Mouse (Mus musculus) myocyte (in vitro differentiated cells): ENCODE data around the gene Ppfia1. TPM values are rescaled to one million over a fixed set of nuclear protein-coding genes. Genes with fewer than 3 reads are reported as not detected.
A peak's percentile ranks its signal among the peaks of the same experiment; 100 is the strongest.

Experiments
- H3K27me3 ChIP-seq: one replicate; pipeline ENCODE4 v1.6.1; 2011; ENCODE audit not compliant: control insufficient read depth, insufficient read depth, insufficient read length
- H3K36me3 ChIP-seq: one replicate; pipeline ENCODE4 v1.6.1; 2011; ENCODE audit not compliant: control insufficient read depth, insufficient read depth
- H3K4me2 ChIP-seq: one replicate; pipeline ENCODE4 v1.6.1; 2011; ENCODE audit warnings: low read depth, control low read depth
- H3K4me3 ChIP-seq: one replicate; pipeline ENCODE4 v1.5.1; 2011; ENCODE audit warnings: mild to moderate bottlenecking, control low read depth, moderate library complexity
- H3K79me2 ChIP-seq: one replicate; pipeline ENCODE4 v1.6.1; 2011; ENCODE audit not compliant: control insufficient read depth, insufficient read depth
- H3ac ChIP-seq: one replicate; pipeline ENCODE4 v1.6.1; 2011; ENCODE audit not compliant: control insufficient read depth, insufficient read length
- CEBPB ChIP-seq: IDR thresholded peaks from 2 replicates; pipeline ENCODE4 v1.6.1; 2011; ENCODE audit warnings: mild to moderate bottlenecking, moderate library complexity; ENCODE audit not compliant: poor library complexity, insufficient read depth, severe bottlenecking
- E2F4 ChIP-seq: IDR thresholded peaks from one replicate; pipeline ENCODE4 v1.6.1; 2011; ENCODE audit warnings: mild to moderate bottlenecking, control low read depth, moderate library complexity; ENCODE audit not compliant: insufficient read depth
- MAX ChIP-seq: IDR thresholded peaks from one replicate; pipeline ENCODE4 v1.6.1; 2011; ENCODE audit warnings: low read depth, mild to moderate bottlenecking, control low read depth
- MYOD1 ChIP-seq, 3 experiments: IDR thresholded peaks; one replicate each; pipeline ENCODE4 v1.6.1; 2011; ENCODE audit warnings: control low read depth in 2 of 3, low read depth in 2 of 3, mild to moderate bottlenecking in 2 of 3, moderate library complexity in 1 of 3; ENCODE audit not compliant: insufficient read length in 2 of 3, control insufficient read depth in 1 of 3
- MYOG ChIP-seq, 3 experiments: IDR thresholded peaks; one replicate each; pipeline ENCODE4 v1.6.1; 2011; ENCODE audit warnings: control low read depth in 2 of 3, low read depth in 2 of 3, mild to moderate bottlenecking in 2 of 3; ENCODE audit not compliant: insufficient read length in 2 of 3, control insufficient read depth in 1 of 3, insufficient read depth in 1 of 3
- POLR2A ChIP-seq: IDR thresholded peaks from one replicate; pipeline ENCODE4 v1.6.1; 2011; ENCODE audit warnings: low read depth, mild to moderate bottlenecking, control low read depth, moderate library complexity; ENCODE audit not compliant: insufficient read length
- POLR2AphosphoS2 ChIP-seq: IDR thresholded peaks from one replicate; pipeline ENCODE4 v1.6.1; 2011; ENCODE audit warnings: low read depth, control low read depth; ENCODE audit not compliant: insufficient read length
- REST ChIP-seq: IDR thresholded peaks from one replicate; pipeline ENCODE4 v1.6.1; 2011; ENCODE audit warnings: mild to moderate bottlenecking, control low read depth, moderate library complexity; ENCODE audit not compliant: insufficient read depth, insufficient read length
- SRF ChIP-seq: IDR thresholded peaks from one replicate; pipeline ENCODE4 v1.6.1; 2011; ENCODE audit warnings: low read depth; ENCODE audit not compliant: control insufficient read depth, insufficient read length
- TCF12 ChIP-seq: IDR thresholded peaks from one replicate; pipeline ENCODE4 v1.6.1; 2011; ENCODE audit warnings: mild to moderate bottlenecking, control low read depth; ENCODE audit not compliant: poor library complexity, insufficient read depth, severe bottlenecking
- TCF3 ChIP-seq: IDR thresholded peaks from one replicate; pipeline ENCODE4 v1.6.1; 2011; ENCODE audit warnings: low read depth, control low read depth; ENCODE audit not compliant: insufficient read length
- USF1 ChIP-seq: IDR thresholded peaks from one replicate; pipeline ENCODE4 v1.6.1; 2011; ENCODE audit warnings: low read depth, mild to moderate bottlenecking, control low read depth, moderate library complexity
- polyA plus RNA-seq: library from polyadenylated mRNA; unstranded; fragments of >200 nt; fragmentation: generic; extraction: Trizol; gene quantifications from one replicate; pipeline ENCODE4 v1.2.1, GENCODE M21; 2012; ENCODE audit warnings: missing spikeins

The Ppfia1 gene
- polyA plus RNA-seq, 1 experiment: 17.8 TPM

- Histone ChIP-seq H3K36me3 (peaks cover 4% of the 10 kb centered on the region), H3ac (peak within 1 kb of the TSS; percentile 95), H3K4me2 (peak within 1 kb of the TSS; percentile 92), H3K79me2 (peaks cover 44% of the 10 kb centered on the region), H3K4me3 (peak within 1 kb of the TSS; percentile 88), H3K27me3 (no peaks in the 10 kb centered on the region)
- peak; percentile 90 for TF ChIP-seq POLR2A
- no peak for TF ChIP-seq TCF3
- TF ChIP-seq POLR2AphosphoS2: peak; percentile 88
- no peak for TF ChIP-seq MAX
Observed at GRCm38 (mm10) chr7:144470545-144471059, 82.9 kb downstream of the Ppfia1 start, which contains the start of gene Cttn. Cttn (minus strand) TSS chr7:144471009.

- H3ac ChIP-seq: peak overlapping the region; percentile 95
- H3K79me2 ChIP-seq: peaks cover 49% of the 10 kb centered on the region
- H3K4me2 ChIP-seq: peak overlapping the region; percentile 92
- peaks cover 9% of the 10 kb centered on the region for H3K36me3 ChIP-seq
- TF ChIP-seq SRF (no peak), POLR2A (no peak), TCF12 (no peak), E2F4 (no peak), REST (no peak), MYOD1 (IDR thresholded peaks at IDR 0.05; ENCODE audit: control insufficient read depth in 1 of 3, insufficient read length in 2 of 3, low read depth in 2 of 3) (no peak), CEBPB (no peak), MYOG (IDR thresholded peaks at IDR 0.05; ENCODE audit: control insufficient read depth in 1 of 3, insufficient read depth in 1 of 3, insufficient read length in 2 of 3, low read depth in 2 of 3) (no peak), POLR2AphosphoS2 (no peak), USF1 (no peak), TCF3 (no peak), MAX (no peak)
- no peaks in the 10 kb centered on the region for H3K27me3 ChIP-seq
- H3K4me3 ChIP-seq: peak overlapping the region; percentile 88
Observed at GRCm38 (mm10) chr7:144469908-144470544, 83.5 kb downstream of the Ppfia1 start.

- Histone ChIP-seq H3K4me2 (peak overlapping the region; percentile 92), H3K27me3 (no peaks in the 10 kb centered on the region), H3K36me3 (peaks cover 17% of the 10 kb centered on the region), H3K79me2 (peaks cover 49% of the 10 kb centered on the region), H3K4me3 (peak overlapping the region; percentile 88), H3ac (peak overlapping the region; percentile 95)
- TF ChIP-seq TCF3 (no peak), MAX (no peak), CEBPB (no peak), POLR2A (no peak), E2F4 (no peak), POLR2AphosphoS2 (no peak), USF1 (no peak), TCF12 (no peak)
Observed at GRCm38 (mm10) chr7:144469181-144469641, 84.3 kb downstream of the Ppfia1 start.

GRCm38 (mm10) chr7:144468741-144469140 is 84.8 kb downstream of the Ppfia1 start:
- no peaks in the 10 kb centered on the region for H3K27me3 ChIP-seq
- H3ac ChIP-seq: peak overlapping the region; percentile 95
- H3K79me2 ChIP-seq: peaks cover 49% of the 10 kb centered on the region
- no peak for TF ChIP-seq MYOG (IDR thresholded peaks at IDR 0.05; ENCODE audit: control insufficient read depth in 1 of 3, insufficient read depth in 1 of 3, insufficient read length in 2 of 3, low read depth in 2 of 3)
- no peak for TF ChIP-seq MYOD1 (IDR thresholded peaks at IDR 0.05; ENCODE audit: control insufficient read depth in 1 of 3, insufficient read length in 2 of 3, low read depth in 2 of 3)
- no peak for TF ChIP-seq CEBPB
- TF ChIP-seq POLR2A: no peak
- TF ChIP-seq TCF12: no peak
- no peak for TF ChIP-seq SRF
- TF ChIP-seq MAX: no peak
- TF ChIP-seq TCF3: no peak
- no peak for TF ChIP-seq POLR2AphosphoS2
- TF ChIP-seq E2F4: no peak
- TF ChIP-seq REST: no peak
- no peak for TF ChIP-seq USF1
- peak overlapping the region; percentile 92 for H3K4me2 ChIP-seq
- H3K4me3 ChIP-seq: peak overlapping the region; percentile 88
- peaks cover 20% of the 10 kb centered on the region for H3K36me3 ChIP-seq

- Histone ChIP-seq H3K4me2 (no peak overlapping the region), H3K27me3 (no peaks in the 10 kb centered on the region), H3K36me3 (peaks cover 31% of the 10 kb centered on the region), H3K4me3 (no peak overlapping the region), H3K79me2 (peaks cover 21% of the 10 kb centered on the region), H3ac (no peak overlapping the region)
- TF ChIP-seq CEBPB (no peak), REST (no peak), MYOG (IDR thresholded peaks at IDR 0.05; ENCODE audit: control insufficient read depth in 1 of 3, insufficient read depth in 1 of 3, insufficient read length in 2 of 3, low read depth in 2 of 3) (no peak), MAX (no peak), POLR2AphosphoS2 (no peak), POLR2A (no peak), SRF (no peak), USF1 (no peak), E2F4 (no peak), TCF3 (no peak), TCF12 (no peak), MYOD1 (IDR thresholded peaks at IDR 0.05; ENCODE audit: control insufficient read depth in 1 of 3, insufficient read length in 2 of 3, low read depth in 2 of 3) (no peak)
Observed at GRCm38 (mm10) chr7:144462577-144462976, 91.0 kb downstream of the Ppfia1 start.
